Mouse (Mus musculus): ENCODE measurements at regions not wholly inside any gene's neighbourhood (a gene's known extent, or its start where the extent isn't known, plus 50 kb on each side); places are given as distances from the start of the nearest gene placed in this dataset.
A peak's percentile ranks its signal among the peaks of the same experiment; 100 is the strongest.

DNA sequence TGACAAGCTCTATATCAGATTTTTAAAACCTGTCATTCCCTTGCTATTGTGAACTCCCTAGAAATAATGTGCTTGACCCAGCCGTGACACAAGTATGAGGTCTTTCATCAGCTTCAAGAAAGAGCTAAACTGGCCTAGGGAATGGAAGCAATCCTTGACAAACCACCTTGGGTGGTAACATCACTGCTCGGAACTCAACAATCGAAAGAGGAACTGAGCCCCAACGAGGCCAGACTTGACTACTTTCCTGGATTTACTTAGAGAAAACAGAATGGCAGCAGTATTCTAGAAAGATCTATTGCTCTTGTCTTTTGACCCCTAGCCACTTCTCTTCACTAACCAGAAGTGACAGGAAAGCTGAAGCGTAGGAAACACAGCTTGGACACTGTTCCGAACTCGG is 191.2 kb upstream of the Klf3 start:
- H3K4me1 ChIP-seq = peaks cover 19% of the 10 kb centered on the region
- no peaks in the 10 kb centered on the region for H3K9me3 ChIP-seq
- no peaks in the 10 kb centered on the region for H3K27me3 ChIP-seq (replicated peaks)
- ATAC-seq (ENCODE audit: extremely low read depth, insufficient number of reproducible peaks, low FRiP score, low TSS enrichment) = no peak
- H3K4me2 ChIP-seq = no peak overlapping the region
- no peak overlapping the region for H3K9ac ChIP-seq
- no peaks in the 10 kb centered on the region for H3K36me3 ChIP-seq
- WGBS = 89% methylated on average over 7 of the region's 7 CpGs
- H3K4me3 ChIP-seq = no peak overlapping the region
- H3K27ac ChIP-seq (replicated peaks) = no peak overlapping the region

DNA sequence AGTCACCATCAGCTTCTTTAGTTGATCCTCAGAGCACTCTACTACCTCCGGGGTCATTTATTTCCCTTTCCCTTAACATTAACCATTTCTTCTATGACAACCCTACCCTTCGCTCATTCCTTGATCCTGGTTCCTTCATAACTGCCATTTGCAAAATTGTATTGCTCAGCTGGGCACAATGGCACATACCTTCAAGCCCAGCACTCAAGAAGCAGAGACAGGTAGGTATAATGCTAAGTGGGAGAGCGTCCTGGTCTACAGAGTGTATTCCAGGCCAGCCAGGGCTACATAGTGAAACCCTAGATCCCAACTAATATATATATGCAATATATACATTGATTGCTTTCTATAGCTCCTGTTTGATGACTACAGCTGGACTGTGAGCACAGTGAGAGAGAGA is 189.5 kb upstream of the Klf3 start:
- Histone ChIP-seq H3K4me3 (no peak overlapping the region), H3K9ac (no peak overlapping the region)
- ATAC-seq (ENCODE audit: extremely low read depth, insufficient number of reproducible peaks, low FRiP score, low TSS enrichment) = no peak

DNA sequence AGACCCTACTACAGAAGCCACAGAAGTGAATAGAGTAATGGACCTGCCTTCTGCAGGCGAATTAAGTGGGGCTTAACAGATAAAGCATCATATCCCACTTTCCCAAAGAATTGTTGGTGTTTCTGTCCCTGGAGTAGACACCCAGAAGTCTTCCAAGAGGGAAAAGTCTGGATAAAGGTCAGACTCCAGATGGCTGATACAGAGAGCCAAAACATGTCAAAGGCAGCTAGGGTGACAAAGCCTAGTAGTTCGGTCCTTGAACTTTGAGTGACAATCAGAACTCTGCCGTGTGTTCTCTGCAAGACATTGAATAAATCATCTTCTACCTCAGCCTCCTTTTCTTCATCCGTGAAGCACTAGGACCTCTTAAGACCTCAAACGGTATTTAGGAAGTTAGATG is 185.1 kb upstream of the Klf3 start:
- no peak overlapping the region for H3K4me2 ChIP-seq
- no peaks in the 10 kb centered on the region for H3K36me3 ChIP-seq
- H3K27me3 ChIP-seq (replicated peaks) = no peaks in the 10 kb centered on the region
- 75% methylated on average over 5 of the region's 5 CpGs for WGBS
- H3K4me1 ChIP-seq = no peaks in the 10 kb centered on the region
- no peak for ATAC-seq (ENCODE audit: extremely low read depth, insufficient number of reproducible peaks, low FRiP score, low TSS enrichment)
- H3K9ac ChIP-seq = no peak overlapping the region
- H3K4me3 ChIP-seq = no peak overlapping the region
- no peaks in the 10 kb centered on the region for H3K9me3 ChIP-seq
- no peak overlapping the region for H3K27ac ChIP-seq (replicated peaks)

More for the DNA sequence above, 189.5 kb upstream of the Klf3 start:
- Histone ChIP-seq H3K27me3 (replicated peaks) (no peaks in the 10 kb centered on the region), H3K27ac (replicated peaks) (no peak overlapping the region), H3K9me3 (no peaks in the 10 kb centered on the region), H3K4me1 (peaks cover 19% of the 10 kb centered on the region), H3K36me3 (no peaks in the 10 kb centered on the region), H3K4me2 (no peak overlapping the region)
- 90% methylated on average over 3 of the region's 3 CpGs for WGBS

DNA sequence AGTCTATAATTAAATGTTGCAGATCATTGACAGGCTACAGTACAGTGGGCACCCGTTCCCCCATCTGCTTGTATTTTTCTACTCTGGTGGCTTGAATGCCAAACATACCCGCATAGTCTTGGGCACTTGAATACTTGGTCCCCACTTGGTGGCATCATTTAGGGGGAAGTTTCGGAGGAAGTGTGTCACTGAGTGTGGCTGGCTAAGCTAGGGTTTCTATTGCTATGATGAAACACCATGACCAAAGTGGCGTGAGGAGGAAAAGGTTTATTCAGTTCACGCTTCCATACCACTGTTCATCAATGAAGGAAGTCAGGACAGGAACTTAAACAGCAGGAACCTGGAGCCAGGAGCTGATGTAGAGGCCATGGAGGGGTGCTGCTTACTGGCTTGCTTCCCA is 183.4 kb upstream of the Klf3 start:
- H3K9me3 ChIP-seq = no peaks in the 10 kb centered on the region
- H3K27ac ChIP-seq (replicated peaks) = no peak overlapping the region
- no peak overlapping the region for H3K9ac ChIP-seq
- no peaks in the 10 kb centered on the region for H3K4me1 ChIP-seq
- H3K4me2 ChIP-seq = no peak overlapping the region
- H3K36me3 ChIP-seq = no peaks in the 10 kb centered on the region
- WGBS = 80% methylated on average over 5 of the region's 5 CpGs
- ATAC-seq (ENCODE audit: extremely low read depth, insufficient number of reproducible peaks, low FRiP score, low TSS enrichment) = no peak
- no peaks in the 10 kb centered on the region for H3K27me3 ChIP-seq (replicated peaks)
- H3K4me3 ChIP-seq = no peak overlapping the region

DNA sequence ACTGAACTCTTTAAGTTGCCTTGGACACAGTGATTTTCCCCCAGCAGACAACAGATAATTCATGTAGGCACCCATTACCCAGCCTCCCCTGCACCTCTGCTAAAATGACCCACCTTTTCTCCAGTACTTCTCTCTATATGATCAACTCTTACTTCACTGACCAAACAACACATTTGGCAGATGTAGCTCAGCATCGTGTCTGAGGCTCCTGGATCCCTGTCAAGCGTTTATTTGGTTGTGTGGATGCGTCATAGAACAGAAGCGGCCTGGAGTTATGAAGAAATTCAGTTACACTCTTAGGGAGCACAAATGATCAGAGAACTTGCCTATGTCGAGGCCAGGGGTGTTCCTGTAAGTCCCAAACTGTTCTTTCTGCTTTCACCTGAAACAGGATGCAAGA is 182.5 kb upstream of the Klf3 start:
- no peaks in the 10 kb centered on the region for H3K36me3 ChIP-seq
- no peak overlapping the region for H3K9ac ChIP-seq
- WGBS = 82% methylated on average over 5 of the region's 5 CpGs
- no peak overlapping the region for H3K4me2 ChIP-seq
- no peak overlapping the region for H3K4me3 ChIP-seq
- H3K27ac ChIP-seq (replicated peaks) = no peak overlapping the region
- no peak for ATAC-seq (ENCODE audit: extremely low read depth, insufficient number of reproducible peaks, low FRiP score, low TSS enrichment)
- no peaks in the 10 kb centered on the region for H3K9me3 ChIP-seq
- H3K4me1 ChIP-seq = no peaks in the 10 kb centered on the region
- H3K27me3 ChIP-seq (replicated peaks) = no peaks in the 10 kb centered on the region

DNA sequence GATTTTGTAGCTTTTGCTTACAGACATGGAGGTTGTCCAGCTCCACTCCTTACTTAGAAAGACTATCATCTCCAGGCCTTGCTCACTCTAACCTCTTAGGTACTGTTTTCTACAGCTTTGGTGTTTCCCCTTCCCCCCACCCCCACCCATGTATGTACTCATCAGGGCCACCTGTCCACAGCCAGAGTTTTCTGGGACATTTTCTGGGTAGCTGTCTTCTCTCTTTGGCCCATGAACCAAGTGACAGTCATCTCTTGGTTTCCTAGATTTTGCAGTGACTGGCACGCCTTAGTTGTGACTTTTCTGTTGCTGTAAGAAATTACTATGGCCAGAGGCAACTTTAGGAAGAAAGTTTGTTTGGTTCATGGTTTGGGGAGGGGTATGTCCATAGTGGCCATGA is 181.8 kb upstream of the Klf3 start:
- Histone ChIP-seq H3K4me1 (peaks cover 5% of the 10 kb centered on the region), H3K4me3 (no peak overlapping the region), H3K27ac (replicated peaks) (no peak overlapping the region), H3K36me3 (no peaks in the 10 kb centered on the region), H3K9ac (no peak overlapping the region), H3K4me2 (no peak overlapping the region), H3K27me3 (replicated peaks) (0 out of 2 replicates have a peak, but pooled peaks cover under 1% of the 10 kb centered on the region), H3K9me3 (no peaks in the 10 kb centered on the region)
- no peak for ATAC-seq (ENCODE audit: extremely low read depth, insufficient number of reproducible peaks, low FRiP score, low TSS enrichment)
- WGBS = 83% methylated on average over 1 of the region's 1 CpGs

DNA sequence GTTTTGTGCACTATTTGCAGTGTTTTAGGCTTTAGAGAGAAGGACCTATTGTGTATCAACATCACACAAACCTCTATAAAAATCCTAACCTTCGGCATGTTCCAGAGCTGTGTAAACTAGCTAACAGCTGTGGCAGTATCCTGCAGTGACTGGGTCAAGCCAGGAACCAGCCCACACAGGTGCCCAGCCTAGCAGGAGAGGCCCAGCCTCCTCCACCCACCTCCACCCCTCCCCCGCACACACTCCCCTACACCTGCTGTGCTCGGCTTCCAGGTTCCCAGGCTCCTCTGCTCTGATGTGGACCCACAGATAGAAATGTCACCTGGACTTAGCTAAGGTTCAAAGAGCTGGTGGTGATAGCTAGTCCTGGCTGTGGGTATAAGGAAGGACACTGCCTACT is 179.5 kb upstream of the Klf3 start:
- Histone ChIP-seq H3K36me3 (no peaks in the 10 kb centered on the region), H3K4me2 (no peak overlapping the region), H3K4me1 (peaks cover 8% of the 10 kb centered on the region), H3K27ac (replicated peaks) (no peak overlapping the region), H3K9me3 (no peaks in the 10 kb centered on the region), H3K27me3 (replicated peaks) (0 out of 2 replicates have a peak, but pooled peaks cover 3% of the 10 kb centered on the region), H3K4me3 (no peak overlapping the region), H3K9ac (no peak overlapping the region)
- WGBS = 58% methylated on average over 3 of the region's 3 CpGs
- ATAC-seq (ENCODE audit: extremely low read depth, insufficient number of reproducible peaks, low FRiP score, low TSS enrichment) = no peak

DNA sequence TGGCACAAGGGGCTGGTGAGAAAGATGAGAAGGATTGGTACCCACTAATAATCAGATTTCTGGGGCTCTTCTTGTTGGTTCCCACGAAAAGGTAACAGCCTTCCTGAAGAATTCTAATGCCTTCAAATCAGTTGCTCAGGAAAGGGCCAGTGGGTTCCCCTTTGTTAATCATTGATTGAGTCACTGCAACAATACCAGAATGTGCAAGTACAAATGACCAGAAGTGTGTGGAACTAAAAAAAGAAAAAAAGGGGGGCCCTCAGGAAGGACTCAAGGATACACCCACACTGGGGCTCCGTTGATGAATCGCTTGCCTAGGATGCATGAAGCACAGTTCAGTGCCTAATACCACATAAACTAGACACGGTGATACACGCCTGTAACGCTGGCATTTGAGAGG is 179.0 kb upstream of the Klf3 start:
- 80% methylated on average over 6 of the region's 6 CpGs for WGBS
- no peak for ATAC-seq (ENCODE audit: extremely low read depth, insufficient number of reproducible peaks, low FRiP score, low TSS enrichment)
- peaks cover 8% of the 10 kb centered on the region for H3K4me1 ChIP-seq
- no peak overlapping the region for H3K9ac ChIP-seq
- H3K27me3 ChIP-seq (replicated peaks) = 0 out of 2 replicates have a peak, but pooled peaks cover 3% of the 10 kb centered on the region
- no peaks in the 10 kb centered on the region for H3K36me3 ChIP-seq
- H3K9me3 ChIP-seq = no peaks in the 10 kb centered on the region
- no peak overlapping the region for H3K4me2 ChIP-seq
- H3K27ac ChIP-seq (replicated peaks) = no peak overlapping the region
- no peak overlapping the region for H3K4me3 ChIP-seq

DNA sequence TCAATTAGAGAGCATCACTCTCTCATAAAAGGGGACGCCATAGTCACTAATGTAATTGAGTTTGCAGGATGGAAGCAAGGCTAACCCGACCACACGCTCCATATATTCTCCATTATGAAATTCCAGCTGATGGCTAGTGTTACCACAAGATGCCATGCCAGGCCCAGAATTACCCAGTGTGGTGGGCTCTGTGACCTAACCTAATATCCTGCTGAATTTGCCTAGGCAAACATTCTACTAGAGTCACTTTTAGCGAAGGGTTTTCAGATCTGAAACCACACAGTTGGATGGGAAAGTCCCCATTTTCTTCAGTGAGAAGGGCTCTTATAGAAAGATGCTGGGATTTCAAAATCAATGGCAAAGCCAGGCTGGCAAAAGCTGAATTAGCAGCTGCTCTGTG is 177.8 kb upstream of the Klf3 start:
- ATAC-seq (ENCODE audit: extremely low read depth, insufficient number of reproducible peaks, low FRiP score, low TSS enrichment) = no peak
- Histone ChIP-seq H3K4me3 (no peak overlapping the region), H3K27me3 (replicated peaks) (0 out of 2 replicates have a peak, but pooled peaks cover 3% of the 10 kb centered on the region), H3K9ac (no peak overlapping the region), H3K4me2 (no peak overlapping the region), H3K36me3 (no peaks in the 10 kb centered on the region), H3K27ac (replicated peaks) (no peak overlapping the region), H3K4me1 (peaks cover 8% of the 10 kb centered on the region), H3K9me3 (no peaks in the 10 kb centered on the region)
- WGBS = 81% methylated on average over 4 of the region's 4 CpGs

DNA sequence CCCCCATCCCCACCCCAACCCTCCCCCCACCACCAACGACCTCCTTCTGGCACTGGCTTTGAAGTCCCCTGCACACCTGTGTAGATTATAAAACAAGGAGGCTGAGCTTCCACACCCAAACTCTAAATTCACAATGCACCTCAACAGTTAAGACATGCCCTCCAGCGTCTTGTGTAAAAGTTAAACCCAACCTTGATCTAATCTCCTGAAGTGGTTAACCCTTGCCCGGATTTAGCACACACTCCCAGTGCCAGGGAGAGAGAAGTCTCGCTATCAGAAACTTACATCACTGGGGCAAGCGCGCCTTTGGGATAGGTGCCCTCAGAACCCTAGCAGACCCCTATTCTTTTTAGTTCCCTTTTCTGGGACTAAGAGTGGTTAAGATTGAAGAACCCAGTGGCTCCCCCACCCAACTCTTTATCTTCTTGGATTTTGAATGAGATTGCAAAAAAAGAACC is 177.3 kb upstream of the Klf3 start:
- Histone ChIP-seq H3K27me3 (replicated peaks) (0 out of 2 replicates have a peak, but pooled peaks cover 3% of the 10 kb centered on the region), H3K9me3 (no peaks in the 10 kb centered on the region), H3K27ac (replicated peaks) (no peak overlapping the region), H3K9ac (peak overlapping the region; percentile 33; the same call in 1 of the 2 replicates), H3K4me3 (no peak overlapping the region), H3K36me3 (no peaks in the 10 kb centered on the region), H3K4me2 (no peak overlapping the region), H3K4me1 (peaks cover 8% of the 10 kb centered on the region)
- ATAC-seq (ENCODE audit: extremely low read depth, insufficient number of reproducible peaks, low FRiP score, low TSS enrichment) = no peak
- 47% methylated on average over 6 of the region's 6 CpGs for WGBS

DNA sequence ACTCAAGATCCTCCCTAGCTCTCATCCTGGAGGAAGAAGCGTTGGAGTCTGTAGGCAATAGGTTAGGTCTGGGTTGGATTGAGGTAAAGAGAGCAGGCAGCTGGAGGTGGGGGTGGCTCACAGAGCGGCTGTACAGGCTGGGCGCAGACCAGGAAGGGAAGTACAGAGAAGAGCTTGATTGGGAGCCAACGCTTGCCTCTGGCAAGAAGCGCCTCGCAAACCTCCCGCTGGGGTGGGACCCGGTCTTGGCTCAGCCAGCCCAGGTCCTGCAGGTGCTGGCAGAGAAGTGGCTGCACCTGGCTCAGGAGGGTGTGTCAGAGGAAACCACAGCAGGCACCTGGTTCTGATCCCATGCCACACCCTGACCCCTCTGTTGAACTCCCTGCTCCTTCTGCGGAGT is 176.8 kb upstream of the Klf3 start:
- Histone ChIP-seq H3K27ac (replicated peaks) (no peak overlapping the region), H3K9ac (peak overlapping the region; percentile 33; the same call in 1 of the 2 replicates), H3K9me3 (no peaks in the 10 kb centered on the region), H3K4me3 (no peak overlapping the region), H3K4me1 (peaks cover 8% of the 10 kb centered on the region), H3K36me3 (no peaks in the 10 kb centered on the region), H3K4me2 (peak overlapping the region; percentile 27; the same call in 1 of the 2 replicates), H3K27me3 (replicated peaks) (0 out of 2 replicates have a peak, but pooled peaks cover 3% of the 10 kb centered on the region)
- no peak for ATAC-seq (ENCODE audit: extremely low read depth, insufficient number of reproducible peaks, low FRiP score, low TSS enrichment)
- 34% methylated on average over 9 of the region's 9 CpGs for WGBS

DNA sequence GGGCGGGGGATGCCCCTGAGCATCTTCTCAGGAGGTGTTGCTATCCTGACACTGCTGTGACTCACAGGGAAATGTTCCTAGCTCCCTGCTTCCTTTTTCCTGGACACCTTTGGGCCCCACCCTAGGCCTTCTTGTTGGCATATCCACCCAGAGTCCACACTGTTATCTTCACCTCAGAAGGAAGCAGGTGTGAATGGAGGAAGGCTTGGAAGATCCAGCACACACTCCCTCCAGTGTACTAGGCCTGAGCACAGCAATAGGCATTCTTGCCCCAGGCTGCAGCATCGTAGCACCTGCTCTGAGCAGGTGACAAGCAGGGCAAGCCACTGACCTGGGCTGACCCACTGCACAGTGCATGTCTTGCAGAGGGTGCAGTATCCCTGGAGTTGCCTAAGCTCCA is 172.6 kb upstream of the Klf3 start:
- no peaks in the 10 kb centered on the region for H3K9me3 ChIP-seq
- H3K27me3 ChIP-seq (replicated peaks) = 0 out of 2 replicates have a peak, but pooled peaks cover 3% of the 10 kb centered on the region
- ATAC-seq (ENCODE audit: extremely low read depth, insufficient number of reproducible peaks, low FRiP score, low TSS enrichment) = no peak; the same call in 1 of the 2 replicates
- H3K36me3 ChIP-seq = no peaks in the 10 kb centered on the region
- peaks cover 8% of the 10 kb centered on the region for H3K4me1 ChIP-seq
- no peak overlapping the region for H3K4me2 ChIP-seq
- H3K27ac ChIP-seq (replicated peaks) = no peak overlapping the region
- no peak overlapping the region for H3K4me3 ChIP-seq
- 86% methylated on average over 2 of the region's 2 CpGs for WGBS
- H3K9ac ChIP-seq = no peak overlapping the region

Data from heart, embryonic 13.5 days (tissue).